Mouse (Mus musculus): ENCODE results near the gene Hoxa10. TPM values are rescaled to one million over a fixed set of nuclear protein-coding genes. Genes with fewer than 3 reads are reported as not detected.

Hoxa10 gene
- polyA plus RNA-seq, 1 experiment from 2014 or later, result not detected

DNA sequence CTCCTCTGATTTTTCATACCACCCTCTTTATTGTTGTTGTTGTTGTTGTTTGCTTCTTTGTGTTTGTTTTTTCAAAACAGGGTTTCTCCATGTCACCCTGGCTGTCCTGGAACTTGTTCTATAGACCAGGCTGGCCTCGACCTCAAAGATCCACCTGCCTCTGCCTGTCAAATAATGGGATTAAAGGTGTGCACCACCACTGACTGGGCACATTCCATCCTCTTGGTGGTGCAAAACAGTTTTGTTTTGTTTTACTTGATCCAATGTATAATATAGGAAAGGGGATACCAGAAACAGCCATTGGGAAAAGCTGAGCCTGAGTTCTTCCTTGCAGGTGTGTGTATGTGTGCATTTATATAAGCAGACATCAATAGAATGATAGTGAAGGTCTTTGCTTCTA, 54.2 kb downstream of the Hoxa10 start:
- no peaks in the 10 kb centered on the region for H3K36me3 ChIP-seq (replicated peaks; ENCODE audit: insufficient read depth, low read length)
- H3K4me2 ChIP-seq (ENCODE audit: low read depth, low read length), result no peak overlapping the region
- ATAC-seq (no peak), DNase-seq (no peak)
- peaks cover 8% of the 10 kb centered on the region; the same call in 1 of the 2 replicates for H3K4me1 ChIP-seq (ENCODE audit: insufficient read depth)
- H3K27me3 ChIP-seq (ENCODE audit: insufficient read depth, low read length), result peaks cover 66% of the 10 kb centered on the region
- TF ChIP-seq EP300 (IDR thresholded peaks at IDR 0.05; ENCODE audit: low read depth) (no peak), CTCF (IDR thresholded peaks at IDR 0.05; ENCODE audit: low read depth) (no peak)
- H3K9me3 ChIP-seq (ENCODE audit: low read length), result no peaks in the 10 kb centered on the region
- H3K9ac ChIP-seq (replicated peaks), result no peak overlapping the region
- 46% methylated on average over 1 of the region's 1 CpGs for WGBS (ENCODE audit: insufficient replicate concordance)
- no peak overlapping the region for H3K27ac ChIP-seq (ENCODE audit: low read depth)
- no peak overlapping the region for H3K4me3 ChIP-seq (ENCODE audit: low read depth, low read length)

- H3K27ac ChIP-seq (ENCODE audit: low read depth), result no peak overlapping the region
- H3K27me3 ChIP-seq (ENCODE audit: insufficient read depth, low read length), result peaks cover 63% of the 10 kb centered on the region
- peaks cover 8% of the 10 kb centered on the region; the same call in 1 of the 2 replicates for H3K4me1 ChIP-seq (ENCODE audit: insufficient read depth)
- DNase-seq (no peak), ATAC-seq (no peak)
- WGBS (ENCODE audit: insufficient replicate concordance), result 42% methylated on average over 3 of the region's 3 CpGs
- TF ChIP-seq CTCF (IDR thresholded peaks at IDR 0.05; ENCODE audit: low read depth) (no peak), EP300 (IDR thresholded peaks at IDR 0.05; ENCODE audit: low read depth) (no peak)
- H3K4me2 ChIP-seq (ENCODE audit: low read depth, low read length), result no peak overlapping the region
- H3K9me3 ChIP-seq (ENCODE audit: low read length), result no peaks in the 10 kb centered on the region
- no peak overlapping the region for H3K4me3 ChIP-seq (ENCODE audit: low read depth, low read length)
- no peak overlapping the region for H3K9ac ChIP-seq (replicated peaks)
- no peaks in the 10 kb centered on the region for H3K36me3 ChIP-seq (replicated peaks; ENCODE audit: insufficient read depth, low read length)
These were observed 54.8 kb downstream of the Hoxa10 start for GRCm38 (mm10) chr6:52185834-52186233.

DNA sequence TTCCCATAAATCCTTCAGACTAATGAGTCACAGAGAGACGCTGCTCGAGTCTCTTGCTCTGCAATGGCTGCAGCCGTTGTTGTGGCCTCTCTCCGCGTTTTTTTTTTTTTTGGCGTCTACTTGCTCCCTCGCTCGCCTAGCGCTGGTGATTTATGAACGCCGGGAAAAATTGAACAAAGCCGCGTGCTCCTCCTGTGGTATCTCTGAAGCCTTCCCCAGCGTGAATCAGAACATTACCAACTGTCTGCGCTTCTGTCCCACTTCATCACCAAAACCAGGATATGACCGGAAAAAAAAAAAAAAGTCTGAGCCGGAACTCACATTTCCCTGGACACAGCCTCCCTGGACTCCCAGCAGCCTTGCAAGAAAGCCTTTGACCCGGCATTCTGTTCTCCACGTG, 55.4 kb downstream of the Hoxa10 start:
- Histone ChIP-seq H3K9ac (replicated peaks) (no peak overlapping the region), H3K4me3 (ENCODE audit: low read depth, low read length) (no peak overlapping the region), H3K4me2 (ENCODE audit: low read depth, low read length) (no peak overlapping the region), H3K4me1 (ENCODE audit: insufficient read depth) (peaks cover 8% of the 10 kb centered on the region; the same call in 1 of the 2 replicates), H3K27ac (ENCODE audit: low read depth) (no peak overlapping the region), H3K36me3 (replicated peaks; ENCODE audit: insufficient read depth, low read length) (no peaks in the 10 kb centered on the region), H3K9me3 (ENCODE audit: low read length) (no peaks in the 10 kb centered on the region), H3K27me3 (ENCODE audit: insufficient read depth, low read length) (peaks cover 59% of the 10 kb centered on the region)
- no peak for DNase-seq
- ATAC-seq, result no peak
- TF ChIP-seq EP300 (IDR thresholded peaks at IDR 0.05; ENCODE audit: low read depth), result no peak
- TF ChIP-seq CTCF (IDR thresholded peaks at IDR 0.05; ENCODE audit: low read depth), result no peak
- WGBS (ENCODE audit: insufficient replicate concordance), result 27% methylated on average over 19 of the region's 19 CpGs

GRCm38 (mm10) chr6:52184668-52185067, 56.0 kb downstream of the Hoxa10 start:
- Histone ChIP-seq H3K4me1 (ENCODE audit: insufficient read depth) (peaks cover 8% of the 10 kb centered on the region; the same call in 1 of the 2 replicates), H3K9me3 (ENCODE audit: low read length) (no peaks in the 10 kb centered on the region), H3K27me3 (ENCODE audit: insufficient read depth, low read length) (peaks cover 59% of the 10 kb centered on the region), H3K9ac (replicated peaks) (no peak overlapping the region), H3K36me3 (replicated peaks; ENCODE audit: insufficient read depth, low read length) (no peaks in the 10 kb centered on the region), H3K27ac (ENCODE audit: low read depth) (no peak overlapping the region), H3K4me2 (ENCODE audit: low read depth, low read length) (no peak overlapping the region), H3K4me3 (ENCODE audit: low read depth, low read length) (no peak overlapping the region)
- no peak for DNase-seq
- no peak for ATAC-seq
- 62% methylated on average over 6 of the region's 6 CpGs for WGBS (ENCODE audit: insufficient replicate concordance)
- TF ChIP-seq CTCF (IDR thresholded peaks at IDR 0.05; ENCODE audit: low read depth), result no peak
- no peak for TF ChIP-seq EP300 (IDR thresholded peaks at IDR 0.05; ENCODE audit: low read depth)

GRCm38 (mm10) chr6:52183311-52184080, 57.2 kb downstream of the Hoxa10 start:
- WGBS (ENCODE audit: insufficient replicate concordance), result 57% methylated on average over 10 of the region's 10 CpGs
- Histone ChIP-seq H3K9ac (replicated peaks) (no peak overlapping the region), H3K4me2 (ENCODE audit: low read depth, low read length) (no peak overlapping the region), H3K9me3 (ENCODE audit: low read length) (no peaks in the 10 kb centered on the region), H3K27me3 (ENCODE audit: insufficient read depth, low read length) (peaks cover 55% of the 10 kb centered on the region), H3K36me3 (replicated peaks; ENCODE audit: insufficient read depth, low read length) (no peaks in the 10 kb centered on the region), H3K27ac (ENCODE audit: low read depth) (no peak overlapping the region), H3K4me3 (ENCODE audit: low read depth, low read length) (no peak overlapping the region), H3K4me1 (ENCODE audit: insufficient read depth) (peaks cover 8% of the 10 kb centered on the region; the same call in 1 of the 2 replicates)
- ATAC-seq, result no peak
- DNase-seq, result no peak
- TF ChIP-seq CTCF (IDR thresholded peaks at IDR 0.05; ENCODE audit: low read depth) (no peak), EP300 (IDR thresholded peaks at IDR 0.05; ENCODE audit: low read depth) (no peak)

DNA sequence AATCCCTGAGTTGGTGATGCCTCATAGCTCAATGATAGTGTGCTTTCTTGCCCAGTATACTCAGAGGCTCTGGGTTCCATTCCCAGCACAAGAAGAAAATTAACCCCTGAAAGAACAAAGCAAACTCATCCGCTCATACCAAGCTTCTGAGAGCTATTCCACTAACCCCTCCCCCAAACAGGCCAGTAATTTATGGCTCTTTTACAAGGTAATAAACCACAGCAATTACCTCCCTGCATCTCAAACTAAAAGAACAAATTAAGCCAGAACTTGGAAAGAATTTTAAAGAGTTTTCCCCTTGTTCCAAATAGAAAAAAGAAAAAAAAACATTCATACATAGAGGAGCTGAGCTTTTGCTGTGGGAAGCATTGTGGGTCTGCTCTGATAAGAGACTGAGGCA, 57.9 kb downstream of the Hoxa10 start:
- Histone ChIP-seq H3K4me3 (ENCODE audit: low read depth, low read length) (no peak overlapping the region), H3K4me1 (ENCODE audit: insufficient read depth) (peaks cover 8% of the 10 kb centered on the region; the same call in 1 of the 2 replicates), H3K9ac (replicated peaks) (no peak overlapping the region), H3K4me2 (ENCODE audit: low read depth, low read length) (no peak overlapping the region), H3K36me3 (replicated peaks; ENCODE audit: insufficient read depth, low read length) (no peaks in the 10 kb centered on the region), H3K9me3 (ENCODE audit: low read length) (no peaks in the 10 kb centered on the region), H3K27me3 (ENCODE audit: insufficient read depth, low read length) (peaks cover 53% of the 10 kb centered on the region), H3K27ac (ENCODE audit: low read depth) (no peak overlapping the region)
- no peak for TF ChIP-seq EP300 (IDR thresholded peaks at IDR 0.05; ENCODE audit: low read depth)
- TF ChIP-seq CTCF (IDR thresholded peaks at IDR 0.05; ENCODE audit: low read depth), result no peak
- DNase-seq (no peak), ATAC-seq (no peak)
- 75% methylated on average over 1 of the region's 1 CpGs for WGBS (ENCODE audit: insufficient replicate concordance)

All from liver, postnatal 0 days (tissue).